Mouse (Mus musculus): ENCODE data around the gene Lama4.

The Lama4 gene

DNA sequence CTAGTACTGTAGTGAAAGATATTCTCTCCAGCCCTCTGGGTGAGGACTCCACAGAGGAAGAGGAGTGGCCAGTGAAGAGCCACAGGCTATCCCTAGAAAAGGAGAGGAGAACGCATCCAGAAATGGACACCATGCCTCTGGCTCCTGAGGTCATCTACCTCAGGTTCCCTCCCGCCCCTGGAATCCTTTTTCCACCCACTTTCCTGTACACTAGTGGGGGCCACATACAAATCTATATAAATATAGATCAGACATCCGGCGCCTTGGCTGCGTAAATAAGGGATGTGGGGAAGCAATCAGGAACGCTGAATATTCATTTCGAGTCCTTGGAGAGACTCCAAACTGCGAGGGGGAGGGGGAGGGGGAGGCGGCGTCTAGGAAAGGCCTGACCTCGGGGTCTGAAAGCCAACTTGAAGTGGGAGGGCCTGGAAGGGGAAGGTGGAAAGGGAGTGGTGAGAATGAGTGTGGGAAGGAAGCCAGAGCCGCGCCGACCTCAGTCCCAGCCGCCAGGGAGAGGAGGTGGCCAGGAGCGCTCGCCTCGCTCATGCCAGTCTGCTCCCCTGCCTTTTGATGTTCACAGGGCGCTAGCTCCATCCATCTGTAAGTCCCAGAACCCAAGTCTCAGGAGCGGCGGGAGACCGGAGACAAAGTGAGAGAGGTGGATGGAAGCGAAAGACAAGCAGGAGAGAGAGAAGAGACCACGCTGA is at the start of gene Lama4:
Gene Lama4, plus strand, starts transcription at position 441 of the 707 bp plus-strand sequence.
- DNase-seq (ENCODE audit: low spot score) = peak; percentile 33

DNA sequence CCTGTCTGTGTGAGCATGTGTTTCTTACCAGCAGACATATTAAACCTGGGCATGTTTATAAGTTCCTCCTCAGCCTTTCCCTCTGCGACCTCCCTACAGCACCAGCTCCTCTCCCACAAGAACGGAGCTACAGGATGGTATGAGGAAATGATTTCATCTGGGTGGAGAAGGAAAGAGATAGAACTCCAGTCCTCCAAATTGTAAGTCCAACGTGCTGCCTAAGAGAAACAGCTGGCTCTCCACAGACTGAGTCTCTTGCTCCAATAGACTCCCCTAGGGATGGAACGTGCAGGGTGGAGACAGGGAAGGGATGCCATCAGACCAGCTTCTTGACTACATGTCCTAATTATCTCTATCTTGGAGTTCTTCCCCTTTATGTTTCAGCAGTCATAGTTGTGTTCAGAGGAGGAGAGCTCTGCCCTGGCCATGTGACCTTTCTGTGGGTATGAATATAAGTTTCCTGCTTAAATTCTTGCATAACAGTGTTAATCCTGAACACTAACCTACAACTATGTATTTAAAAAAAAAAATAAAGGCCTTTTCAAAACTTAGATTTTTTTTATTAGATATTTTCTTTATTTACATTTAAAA is 49.2 kb upstream of the Lama4 start:
- DNase-seq (ENCODE audit: low spot score) = no peak

DNA sequence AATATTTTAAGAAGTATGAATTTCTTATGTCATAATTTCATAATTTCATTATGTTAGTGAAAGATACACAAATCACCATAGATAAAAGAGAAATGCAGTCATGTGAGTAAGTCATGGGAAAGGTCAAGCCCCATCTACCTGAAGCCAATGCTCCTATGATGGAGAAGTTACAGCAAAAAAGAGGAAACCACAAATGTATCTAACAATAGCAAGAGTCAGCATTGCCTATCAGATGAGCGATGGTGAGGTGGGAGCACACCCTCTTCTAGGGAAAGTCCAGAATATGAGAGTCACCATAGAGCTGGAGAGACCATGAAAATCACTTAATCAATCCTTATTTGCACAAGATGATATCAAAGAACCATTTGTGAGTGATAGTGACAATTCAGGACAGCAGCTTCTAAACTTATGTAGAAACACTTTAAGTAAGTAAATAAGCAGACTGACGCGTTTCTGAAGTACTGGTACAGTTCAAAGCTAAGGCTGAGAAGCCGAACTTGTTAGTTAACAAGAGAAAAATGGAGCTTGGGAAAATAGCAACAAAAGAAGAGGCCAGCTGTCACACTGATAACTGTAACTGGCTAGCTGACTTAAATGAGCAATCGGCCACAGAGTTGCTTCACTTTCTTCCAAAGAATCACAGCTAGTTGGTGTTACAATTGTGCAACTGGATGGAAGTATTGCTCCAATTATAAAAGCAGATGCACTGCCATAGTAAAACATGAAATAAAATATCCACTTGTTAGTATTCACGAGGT is 36.2 kb upstream of the Lama4 start:
- no peak for DNase-seq (ENCODE audit: low spot score)

DNA sequence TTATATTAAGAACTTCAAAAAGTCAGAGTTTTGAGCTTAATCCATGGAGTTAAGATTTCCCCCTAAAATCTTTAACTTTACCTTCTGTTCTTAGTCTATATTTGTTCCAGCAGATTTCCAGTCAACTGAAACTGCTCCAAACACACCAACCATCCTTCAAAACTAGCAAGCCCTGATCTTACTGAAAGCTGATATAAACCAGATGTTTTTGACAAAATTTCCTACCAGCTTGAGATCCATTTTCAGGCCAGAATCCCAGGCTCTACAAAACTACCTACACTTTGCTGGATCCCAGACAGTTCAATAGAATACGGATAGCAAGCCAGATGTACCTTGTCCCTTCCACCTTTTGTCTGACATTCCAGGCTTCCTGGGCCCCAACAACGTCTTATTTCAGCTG is 20.6 kb upstream of the Lama4 start:
- no peak for DNase-seq (ENCODE audit: low spot score)

DNA sequence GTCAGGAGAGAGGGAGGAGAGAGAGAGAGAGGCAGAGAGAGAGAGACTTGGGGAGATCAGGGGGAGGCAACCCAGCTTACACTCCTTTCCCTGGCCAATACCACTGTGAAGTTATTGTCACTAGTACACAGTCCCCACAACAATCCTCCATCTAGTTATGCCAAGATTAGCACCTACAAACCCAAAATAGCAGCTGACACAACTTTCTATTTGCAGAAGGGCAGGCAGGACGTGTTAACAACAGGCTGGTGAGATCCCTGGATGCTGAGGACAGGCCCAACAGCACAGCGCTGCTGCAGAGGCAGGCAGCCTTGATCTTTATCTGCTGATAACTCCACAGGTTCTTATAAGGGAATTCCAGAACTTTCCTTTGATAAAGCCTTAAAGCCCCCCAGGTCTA is 3.4 kb upstream of the Lama4 start:
- no peak for DNase-seq (ENCODE audit: low spot score)

DNA sequence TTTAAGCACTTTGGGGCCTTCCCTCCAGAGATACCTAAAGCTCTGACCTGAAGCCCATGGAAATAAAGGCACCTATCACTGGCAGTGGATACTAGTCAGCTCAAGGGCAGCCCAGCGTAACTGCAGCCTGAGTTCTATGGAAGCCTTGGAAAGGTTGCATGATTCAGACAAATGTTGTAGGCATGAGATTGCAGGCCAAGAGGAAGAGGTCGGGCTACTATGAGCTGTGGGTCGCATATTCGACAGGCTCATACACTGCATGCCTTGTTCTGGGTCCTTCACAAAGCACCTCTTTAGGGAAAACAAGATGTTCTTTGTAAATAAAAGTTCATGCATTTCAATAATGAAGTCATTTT is 618 bp upstream of the Lama4 start:
- no peak for DNase-seq (ENCODE audit: low spot score)

DNA sequence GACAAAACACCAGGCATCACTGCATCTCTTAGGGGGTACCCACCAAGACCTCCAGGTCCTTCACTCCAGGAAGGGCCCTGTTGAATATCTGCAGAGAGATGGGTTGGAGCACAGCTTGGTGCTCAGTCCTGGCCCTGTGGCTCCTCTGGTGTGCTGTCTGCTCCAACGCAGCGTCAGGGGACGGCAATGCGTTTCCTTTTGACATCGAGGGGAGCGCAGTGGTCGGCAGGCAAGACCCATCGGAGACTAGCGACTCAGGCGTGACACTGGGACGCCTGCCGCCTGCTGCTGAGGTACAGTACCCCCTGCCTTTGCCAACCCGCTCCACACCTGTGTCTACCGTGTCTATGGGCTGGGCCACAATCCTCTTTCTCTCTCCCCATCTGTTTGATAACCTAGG is 542 bp downstream of the Lama4 start:
- peak; percentile 20 for DNase-seq (ENCODE audit: low spot score)

DNA sequence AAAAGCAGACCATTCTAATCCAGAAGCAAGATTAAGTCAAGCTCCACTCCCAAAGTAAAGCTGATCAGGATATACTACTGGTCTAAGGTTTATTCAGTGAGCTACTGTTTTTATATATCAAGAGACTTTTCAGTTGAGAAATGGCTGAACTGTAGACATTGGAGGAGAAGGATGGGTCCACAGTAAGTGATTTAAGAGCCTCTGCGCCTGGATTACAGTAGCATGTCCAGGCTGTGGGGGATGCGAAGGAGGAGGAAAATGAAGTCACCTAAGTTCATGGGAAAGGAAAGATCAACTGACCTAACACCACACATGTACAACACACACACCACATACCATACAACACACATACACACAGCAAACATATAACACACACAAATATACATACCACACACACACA is 1.3 kb downstream of the Lama4 start:
- DNase-seq (ENCODE audit: low spot score) = no peak

DNA sequence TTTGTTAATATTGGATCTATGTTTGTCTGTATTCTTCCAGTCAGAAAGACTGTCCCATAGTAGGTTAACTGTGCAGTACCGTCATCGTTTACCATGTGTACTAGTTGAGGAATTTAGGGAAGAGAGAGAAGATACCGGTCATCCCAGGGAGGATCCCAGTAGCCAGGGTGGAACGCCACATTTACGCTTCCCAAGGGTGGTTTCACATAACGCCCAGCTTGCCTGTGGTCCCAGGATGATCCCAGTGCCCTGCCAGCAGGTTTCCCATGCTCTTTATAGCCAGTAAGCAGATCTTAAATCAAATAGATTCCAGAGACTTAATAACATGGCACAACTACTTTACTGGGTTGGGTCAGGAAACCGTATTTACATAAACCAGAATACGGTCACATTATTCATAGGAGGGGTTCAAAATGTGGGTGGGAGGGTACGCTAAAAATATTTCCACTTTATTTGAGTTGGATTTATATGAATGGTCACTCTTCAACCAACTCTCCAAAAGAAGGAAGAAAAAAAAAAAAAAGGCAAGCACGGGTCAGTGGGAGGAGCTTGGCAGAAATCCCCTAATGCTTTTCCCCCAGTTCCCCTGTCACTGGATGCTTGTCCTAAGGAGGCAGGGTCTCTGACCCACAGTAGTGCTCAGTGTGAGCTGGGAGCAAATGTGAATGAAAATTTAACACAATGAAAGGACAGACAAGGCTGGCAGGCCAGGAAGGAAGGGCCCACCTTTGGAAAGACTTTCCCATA is 3.2 kb downstream of the Lama4 start:
- no peak for DNase-seq (ENCODE audit: low spot score)

DNA sequence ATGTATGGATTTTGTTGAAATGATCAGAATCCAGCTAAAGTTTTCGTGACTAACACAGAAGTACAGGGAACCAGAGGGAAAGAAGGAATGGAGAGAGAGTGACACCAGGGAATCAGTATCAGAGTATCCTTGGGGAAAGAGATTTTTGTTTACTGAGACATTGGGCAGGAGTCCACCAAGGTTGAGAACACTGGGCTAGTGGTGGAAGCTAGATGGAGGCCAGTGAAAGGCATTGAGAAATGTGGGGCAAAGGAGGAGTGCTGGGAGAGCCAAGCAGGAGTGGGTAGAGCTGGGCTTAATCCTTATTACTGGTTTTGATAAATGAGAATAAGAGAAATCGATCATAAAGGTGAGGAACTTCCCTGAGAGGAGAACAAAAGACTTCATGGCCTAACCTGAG is 4.2 kb downstream of the Lama4 start:
- no peak for DNase-seq (ENCODE audit: low spot score)

DNA sequence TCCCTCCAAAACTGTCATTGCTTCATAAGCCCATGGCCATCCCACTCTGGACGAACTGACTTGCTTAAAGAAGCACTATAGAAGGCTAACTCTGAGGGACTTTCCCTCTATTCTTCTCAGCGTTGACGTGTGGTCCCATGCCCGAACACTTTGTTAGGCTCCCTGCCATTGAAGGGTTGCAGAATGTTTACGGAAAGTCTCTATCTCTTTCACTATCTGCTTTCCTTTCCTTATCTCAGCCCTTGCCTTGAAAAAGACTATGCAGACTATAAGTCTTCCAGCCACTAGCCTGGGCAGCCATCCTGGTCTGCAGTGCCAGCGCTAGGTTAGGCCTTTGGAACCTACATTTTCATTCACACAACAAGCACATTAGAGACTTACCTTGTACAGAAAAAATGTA is 4.7 kb downstream of the Lama4 start:
- DNase-seq (ENCODE audit: low spot score) = no peak

DNA sequence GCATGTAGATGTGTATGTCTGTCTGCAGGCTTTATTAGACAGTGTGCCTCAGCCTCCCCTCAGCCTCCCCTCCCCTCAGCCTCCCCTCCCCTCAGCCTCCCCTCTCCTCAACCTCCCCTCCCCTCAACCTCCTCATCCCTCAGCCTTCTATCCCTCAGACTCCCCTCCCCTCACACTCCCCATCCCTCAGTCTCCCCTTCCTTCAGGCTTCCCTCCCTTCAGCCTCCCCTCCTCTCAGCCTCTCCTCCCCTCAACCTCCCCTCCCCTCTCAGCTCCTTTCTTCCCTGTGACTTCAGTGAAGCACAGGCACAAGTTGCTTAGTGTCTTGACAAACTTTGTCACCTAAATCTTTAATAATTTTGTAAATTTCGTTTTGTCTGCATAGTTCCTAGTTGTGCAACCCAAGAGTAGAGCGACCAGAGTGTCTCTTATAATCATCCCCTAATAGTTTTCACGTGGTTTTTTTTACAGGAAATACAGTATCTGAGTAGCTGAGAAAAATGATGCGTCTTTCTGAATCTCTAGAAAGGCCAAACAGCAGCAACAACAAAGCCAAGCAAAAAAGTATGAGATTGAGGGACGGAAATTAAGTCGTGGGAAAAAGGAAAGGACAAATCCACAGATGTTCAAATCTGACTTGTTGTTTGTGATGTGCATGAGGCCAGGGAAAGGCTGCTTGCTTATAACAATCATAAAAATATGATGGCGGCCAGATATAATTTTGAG is 7.1 kb downstream of the Lama4 start:
- DNase-seq (ENCODE audit: low spot score) = no peak

DNA sequence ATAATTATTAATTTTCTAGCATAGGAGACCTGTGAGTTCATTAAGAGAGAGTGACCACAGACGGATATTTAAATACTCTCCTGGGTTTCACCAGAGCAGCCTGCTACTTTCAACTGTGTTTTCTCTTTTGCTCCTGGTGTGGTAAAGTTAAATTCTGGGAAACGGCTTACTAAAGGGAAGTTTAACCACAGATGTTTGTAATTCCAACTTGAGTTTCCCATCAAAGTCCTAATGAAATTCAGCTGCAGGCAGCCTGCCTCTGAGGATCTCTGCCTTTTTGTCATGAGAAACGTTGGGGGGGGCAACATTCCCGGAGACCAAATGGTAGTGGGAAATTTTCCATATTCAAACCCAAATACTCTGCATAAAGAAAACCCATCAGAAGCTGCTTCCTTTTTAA is 7.7 kb downstream of the Lama4 start:
- no peak for DNase-seq (ENCODE audit: low spot score)

DNA sequence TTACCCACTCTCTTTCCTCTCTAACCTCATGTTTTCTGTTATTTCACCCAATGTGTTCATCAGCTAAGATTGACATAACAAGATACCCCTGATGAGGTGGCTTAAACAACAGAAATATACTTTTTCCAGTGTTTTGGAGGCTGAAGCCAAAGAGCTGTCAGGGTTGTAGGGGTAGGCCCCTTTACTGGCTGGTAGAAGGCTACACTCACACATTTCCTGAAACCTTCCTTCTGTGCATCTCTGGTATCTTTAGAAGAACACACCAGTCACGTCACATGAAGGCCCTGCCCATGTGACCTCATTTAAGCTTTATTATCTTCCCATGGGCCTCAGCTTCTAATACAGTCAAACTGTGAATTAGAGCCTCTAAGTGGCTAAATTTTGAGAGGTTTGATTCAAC is 12.9 kb downstream of the Lama4 start:
- DNase-seq (ENCODE audit: low spot score) = no peak

DNA sequence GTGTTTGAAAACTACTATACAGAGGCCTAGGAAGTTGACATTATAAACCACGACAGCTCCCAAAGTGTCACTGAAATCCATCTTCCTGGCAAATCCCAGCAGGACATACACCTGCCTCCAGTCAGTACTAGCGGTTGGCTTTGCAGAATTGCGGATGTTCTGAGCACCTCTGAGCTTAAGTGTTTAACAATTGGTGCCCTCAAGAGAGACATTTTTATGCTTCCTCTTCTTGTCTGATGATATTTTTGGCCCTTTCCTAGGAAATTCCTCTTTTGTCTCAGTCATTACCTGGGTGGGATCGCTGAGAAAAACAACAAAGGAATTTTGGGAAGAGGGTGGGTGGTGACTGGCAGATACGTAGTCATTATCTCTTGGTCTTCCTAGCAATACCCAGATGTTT is 14.4 kb downstream of the Lama4 start:
- DNase-seq (ENCODE audit: low spot score) = no peak

DNA sequence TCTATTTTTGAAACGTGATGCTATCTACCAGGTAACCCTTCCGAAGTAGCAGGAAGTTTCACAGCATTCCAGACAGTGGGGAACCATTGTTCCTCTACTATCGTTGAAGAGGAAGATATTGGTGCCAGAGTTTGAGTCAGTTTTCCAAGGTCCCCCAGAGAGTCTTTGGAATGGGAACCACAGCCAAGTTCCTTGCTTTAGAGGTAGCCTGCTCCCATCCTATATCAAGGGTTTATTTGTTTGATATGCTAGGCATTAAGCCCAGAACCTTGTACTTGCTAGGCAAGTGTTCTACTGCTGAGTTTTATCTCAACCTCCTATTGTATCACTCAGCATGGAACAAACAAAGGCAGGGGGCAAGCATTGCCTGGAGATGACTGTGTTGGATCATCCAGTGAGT is 15.7 kb downstream of the Lama4 start:
- no peak for DNase-seq (ENCODE audit: low spot score)

DNA sequence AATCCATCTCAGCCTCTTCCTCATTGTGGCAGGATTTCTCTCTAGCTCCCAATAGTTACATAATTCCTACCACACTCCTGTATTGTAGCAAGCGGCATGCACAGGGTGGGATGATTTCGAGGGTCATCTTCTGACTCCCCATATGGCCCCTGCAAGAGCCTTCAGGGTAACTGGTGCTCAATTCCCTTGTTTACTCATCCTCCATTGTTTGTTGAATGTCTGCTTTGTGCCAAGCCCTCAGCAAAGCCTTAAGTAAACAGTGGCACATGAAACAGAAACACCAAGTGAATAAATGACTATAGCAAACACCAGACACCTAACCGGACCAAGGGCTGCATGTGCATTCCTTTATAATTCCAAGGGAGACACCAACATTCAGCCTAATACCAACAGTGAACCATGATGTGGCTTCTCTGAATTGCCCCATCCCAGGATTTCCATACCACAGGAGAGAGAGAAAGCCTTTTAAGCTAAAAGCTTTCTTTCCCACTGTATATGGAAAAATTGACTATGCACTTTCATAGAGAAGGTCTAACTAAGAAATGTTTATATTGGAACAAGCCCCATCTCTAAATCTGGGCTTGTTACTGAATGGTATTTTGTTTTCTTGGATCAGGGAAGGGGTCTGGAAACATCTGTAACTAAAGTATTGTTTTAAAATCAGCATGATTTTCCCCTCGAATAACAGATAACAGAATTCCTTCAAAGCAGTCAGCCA is 19.2 kb downstream of the Lama4 start:
- DNase-seq (ENCODE audit: low spot score) = no peak

DNA sequence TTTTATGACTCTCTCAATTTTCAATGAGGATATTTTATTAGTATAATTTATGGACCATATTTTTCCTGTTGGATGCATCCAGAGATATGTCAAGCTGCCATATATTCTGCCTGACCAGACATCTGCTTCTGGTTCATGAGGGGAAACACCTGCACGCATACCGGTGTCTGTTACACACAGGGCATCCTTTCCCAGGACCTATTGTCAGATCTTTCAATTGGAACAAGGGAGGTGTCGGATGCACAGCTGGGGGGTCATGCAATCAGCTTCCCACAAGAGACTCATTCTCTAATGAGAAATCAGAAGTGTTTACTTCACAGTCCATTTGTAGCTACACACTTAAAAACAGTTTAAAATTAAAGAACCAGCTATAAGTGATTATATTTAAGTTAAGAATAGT is 20.7 kb downstream of the Lama4 start:
- no peak for DNase-seq (ENCODE audit: low spot score)

DNA sequence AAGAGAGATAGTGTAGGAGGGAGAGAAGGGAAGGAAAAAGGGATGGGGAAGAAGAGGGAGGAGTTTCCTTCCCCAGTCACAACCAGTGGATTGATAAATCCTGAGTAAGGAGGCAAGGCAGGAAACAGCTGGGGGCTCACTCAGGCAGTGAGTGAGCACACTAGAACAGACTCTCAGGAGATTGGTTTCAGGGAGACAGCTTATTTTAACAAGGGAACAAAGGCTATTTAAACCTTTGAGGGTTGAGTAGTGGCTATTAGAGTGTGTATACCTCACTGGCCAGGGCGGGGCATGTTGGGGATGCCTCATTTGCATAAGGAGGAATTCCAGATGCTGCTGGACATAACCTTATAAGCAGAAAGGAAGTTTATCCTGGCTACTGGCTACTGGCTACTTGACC is 27.5 kb downstream of the Lama4 start:
- DNase-seq (ENCODE audit: low spot score) = no peak

DNA sequence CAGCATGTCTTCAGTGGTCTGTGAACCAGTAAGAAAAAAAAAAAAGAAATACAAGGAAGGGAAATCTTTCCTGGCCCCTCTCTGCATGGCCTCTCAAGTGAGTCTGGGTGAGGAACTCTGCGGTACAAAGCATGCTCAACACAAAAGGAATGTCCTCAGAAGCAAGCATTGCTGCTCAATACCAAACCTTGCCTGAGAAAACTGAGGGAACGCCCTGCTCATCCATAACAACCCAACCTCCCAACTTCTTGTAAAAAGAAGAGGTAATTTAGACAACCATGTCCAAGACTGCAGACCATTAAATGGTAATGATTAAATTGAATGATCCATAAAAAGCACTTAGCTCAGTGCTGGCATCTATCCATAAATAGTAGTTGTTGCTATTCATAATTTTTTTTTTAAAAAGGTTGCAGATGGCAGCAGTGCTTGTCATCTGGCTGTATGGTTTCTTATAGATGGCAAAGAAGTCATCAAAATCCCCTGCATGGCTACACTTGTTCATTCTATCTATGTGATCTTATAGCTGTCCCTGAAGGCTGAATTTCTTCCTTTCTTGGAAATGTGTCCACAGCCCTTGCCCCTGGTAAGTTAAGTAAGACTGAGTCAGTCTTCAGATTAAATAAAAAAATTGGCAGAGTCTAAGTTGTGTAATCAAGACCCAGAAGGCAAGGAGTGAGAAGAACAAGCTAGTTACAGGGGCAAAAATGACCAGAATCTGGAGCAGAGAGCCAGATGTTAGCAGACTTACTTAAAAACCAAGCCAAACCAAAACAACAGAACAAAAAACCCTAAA is 28.5 kb downstream of the Lama4 start:
- no peak for DNase-seq (ENCODE audit: low spot score)
